In the genomic region with DNA sequence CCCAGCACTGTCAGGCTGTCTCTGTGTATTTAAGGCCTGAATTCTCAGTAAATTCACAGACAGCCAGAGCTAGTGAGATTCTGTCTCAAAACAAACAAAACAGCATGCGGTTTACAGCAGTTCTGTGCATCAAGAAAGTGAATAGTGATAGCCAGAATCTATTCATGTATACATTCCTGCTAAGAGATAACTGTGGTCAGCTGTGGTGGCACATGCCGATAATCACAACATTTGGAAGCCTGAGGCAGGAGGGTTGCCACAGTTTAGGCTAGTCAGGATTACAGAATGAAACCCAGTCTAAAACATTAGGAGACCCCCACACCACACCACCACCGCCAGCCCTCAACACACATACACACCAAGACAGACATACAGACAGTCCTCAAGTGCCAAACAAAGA, we compare ENCODE assay signal across 1 mouse cellular context.
A peak's percentile ranks its signal among the peaks of the same experiment; 100 is the strongest.
TF ChIP-seq lines count a peak whose summit lies in the region.

No protein-coding gene starts in this region.

TF ChIP-seq in MEL, 35 proteins besides CTCF, POLR2A, EP300 and RAD21 (continued from another document):
- peak; percentile 37; the same call in 1 of the 2 replicates for TF ChIP-seq MYC (IDR thresholded peaks at IDR 0.05; ENCODE audit: low read depth, low read length)
- no peak for TF ChIP-seq ZKSCAN1 (IDR thresholded peaks at IDR 0.05; ENCODE audit: low read depth, low read length)
- peak; percentile 21; the same call in 1 of the 2 replicates for TF ChIP-seq TAL1 (IDR thresholded peaks at IDR 0.05; ENCODE audit: low read length)
- TF ChIP-seq UBTF (IDR thresholded peaks at IDR 0.05; ENCODE audit: borderline replicate concordance, insufficient read depth, low read depth, low read length): no peak
- TF ChIP-seq POLR2AphosphoS5 (IDR thresholded peaks at IDR 0.05; ENCODE audit: borderline replicate concordance, low read depth, low read length): no peak
- TF ChIP-seq KAT2A (conservative IDR thresholded peaks at IDR 0.05; ENCODE audit: low read depth, low read length): no peak
- TF ChIP-seq ELF1 (IDR thresholded peaks at IDR 0.05; ENCODE audit: low read depth, low read length): no peak
- TF ChIP-seq CHD2 (IDR thresholded peaks at IDR 0.05; ENCODE audit: low read length): no peak
- TF ChIP-seq ZMIZ1 (IDR thresholded peaks at IDR 0.05; ENCODE audit: low read depth, low read length): no peak
- no peak for TF ChIP-seq ZNF384 (IDR thresholded peaks at IDR 0.05; ENCODE audit: low read depth, low read length)
- TF ChIP-seq USF2 (IDR thresholded peaks at IDR 0.05; ENCODE audit: borderline replicate concordance in 1 of 2, insufficient read depth in 1 of 2, low read depth in 1 of 2, low read length in 2 of 2): no peak
- no peak for TF ChIP-seq MXI1 (IDR thresholded peaks at IDR 0.05; ENCODE audit: low read depth, low read length)
- peak; percentile 50 for TF ChIP-seq MAX (IDR thresholded peaks at IDR 0.05; ENCODE audit: low read length)
- no peak for TF ChIP-seq SMC3 (IDR thresholded peaks at IDR 0.05; ENCODE audit: low read depth, low read length)
- no peak for TF ChIP-seq MEF2A (IDR thresholded peaks at IDR 0.05; ENCODE audit: extremely low read depth, insufficient replicate concordance, low read depth, low read length, poor library complexity, severe bottlenecking)
- no peak for TF ChIP-seq MAFK (IDR thresholded peaks at IDR 0.05; ENCODE audit: borderline replicate concordance, low read depth, low read length)
- TF ChIP-seq JUND (IDR thresholded peaks at IDR 0.05; ENCODE audit: low read depth, low read length): no peak
- TF ChIP-seq BHLHE40 (IDR thresholded peaks at IDR 0.05; ENCODE audit: borderline replicate concordance, low read depth, low read length): peak; percentile 84; the same call in 1 of the 2 replicates
- peak; percentile 58 for TF ChIP-seq GATA1 (IDR thresholded peaks at IDR 0.05; ENCODE audit: low read depth, low read length)
